Mouse (Mus musculus): ENCODE data around the gene Hacd2. TPM values are rescaled to one million over a fixed set of nuclear protein-coding genes. Genes with fewer than 3 reads are reported as not detected.

Gene Hacd2
- polyA plus RNA-seq, 1 experiment from 2014 or later: 60.8 TPM

DNA sequence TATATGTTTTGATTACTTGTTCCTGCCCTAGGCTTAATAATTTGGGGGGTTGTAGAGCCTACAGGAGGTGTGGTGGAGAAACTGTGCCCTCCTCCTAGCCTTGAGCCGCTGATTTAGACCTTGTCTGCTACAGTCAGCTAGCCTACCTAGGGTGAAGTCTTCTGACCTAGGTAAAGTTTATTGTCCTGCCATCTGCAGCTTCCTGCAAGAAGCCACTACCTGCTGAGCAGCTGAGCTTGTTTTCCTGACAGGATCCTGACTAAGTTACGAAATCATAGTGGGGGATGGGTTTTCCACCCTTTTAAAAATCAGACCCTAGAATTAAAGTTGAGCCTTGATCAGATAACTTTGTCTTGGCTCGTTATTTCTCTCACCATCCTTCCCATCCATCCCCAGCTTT lies 5.7 kb upstream of the Hacd2 start:
- no peak overlapping the region for H3K4me2 ChIP-seq (replicated peaks; ENCODE audit: low read depth, low read length)
- no peak overlapping the region for H3K4me3 ChIP-seq (ENCODE audit: low read depth, low read length)
- H3K9ac ChIP-seq (replicated peaks; ENCODE audit: low read depth): no peak overlapping the region
- H3K27me3 ChIP-seq (replicated peaks; ENCODE audit: insufficient read depth, low read length): no peaks in the 10 kb centered on the region
- no peaks in the 10 kb centered on the region for H3K9me3 ChIP-seq (ENCODE audit: low read length)
- H3K4me1 ChIP-seq (ENCODE audit: insufficient read depth, low read depth, low read length): no peaks in the 10 kb centered on the region
- no peak overlapping the region for H3K27ac ChIP-seq (ENCODE audit: low read length)
- 76% methylated on average over 3 of the region's 3 CpGs for WGBS
- ATAC-seq (no peak), DNase-seq (ENCODE audit: low spot score) (no peak)
- TF ChIP-seq EP300 (IDR thresholded peaks at IDR 0.05) (no peak), CTCF (IDR thresholded peaks at IDR 0.05) (no peak)
- no peaks in the 10 kb centered on the region for H3K36me3 ChIP-seq (ENCODE audit: insufficient read depth, low read length)

DNA sequence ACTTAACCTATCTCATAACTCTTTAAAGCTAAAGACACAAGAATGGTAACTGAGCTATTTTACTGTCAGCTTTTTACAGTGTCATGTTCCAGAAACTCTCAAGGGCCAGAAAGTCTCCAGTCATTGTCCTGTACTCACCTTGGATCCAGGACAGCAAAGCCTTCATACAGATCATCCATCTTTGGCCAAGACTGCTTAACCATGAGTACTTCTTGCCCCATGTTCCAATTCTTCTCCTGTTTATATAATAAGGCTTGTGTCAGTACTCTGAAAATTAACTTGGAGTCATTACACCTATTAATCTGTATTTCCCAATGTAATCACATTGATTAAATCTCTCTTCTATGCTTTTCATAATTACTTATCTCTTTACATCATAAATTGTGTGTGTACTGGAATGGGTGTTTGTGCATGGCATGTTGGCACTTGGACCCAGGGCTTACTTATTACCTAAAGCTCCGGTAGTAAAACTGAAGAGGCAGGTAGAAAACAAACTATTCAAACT lies 3.7 kb upstream of the Hacd2 start:
- Histone ChIP-seq H3K27ac (ENCODE audit: low read length) (no peak overlapping the region), H3K4me2 (replicated peaks; ENCODE audit: low read depth, low read length) (no peak overlapping the region), H3K4me3 (ENCODE audit: low read depth, low read length) (no peak overlapping the region), H3K4me1 (ENCODE audit: insufficient read depth, low read depth, low read length) (no peaks in the 10 kb centered on the region), H3K27me3 (replicated peaks; ENCODE audit: insufficient read depth, low read length) (no peaks in the 10 kb centered on the region), H3K36me3 (ENCODE audit: insufficient read depth, low read length) (no peaks in the 10 kb centered on the region), H3K9me3 (ENCODE audit: low read length) (no peaks in the 10 kb centered on the region), H3K9ac (replicated peaks; ENCODE audit: low read depth) (no peak overlapping the region)
- DNase-seq (ENCODE audit: low spot score) (no peak), ATAC-seq (no peak)
- TF ChIP-seq EP300 (IDR thresholded peaks at IDR 0.05): no peak
- TF ChIP-seq CTCF (IDR thresholded peaks at IDR 0.05): no peak
- 71% methylated on average over 1 of the region's 1 CpGs for WGBS

DNA sequence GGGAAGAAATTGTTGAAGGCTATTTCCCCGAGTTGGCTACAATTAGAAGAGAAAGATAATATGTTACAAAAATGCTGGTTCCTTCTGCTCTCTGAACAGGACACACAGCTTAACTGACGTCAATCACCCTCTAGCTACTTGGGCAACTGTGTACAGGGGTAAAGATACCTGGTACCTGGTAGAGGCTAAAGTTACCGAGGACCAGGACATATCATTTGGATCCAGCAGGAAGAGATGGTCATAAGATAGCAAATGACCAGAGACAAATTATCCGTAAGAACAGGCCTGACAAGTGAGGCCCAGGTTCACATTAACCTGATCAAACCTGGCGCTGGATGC lies 356 bp upstream of the Hacd2 start:
- Histone ChIP-seq H3K4me3 (ENCODE audit: low read depth, low read length) (peak overlapping the region; percentile 95), H3K9me3 (ENCODE audit: low read length) (no peaks in the 10 kb centered on the region), H3K27me3 (replicated peaks; ENCODE audit: insufficient read depth, low read length) (no peaks in the 10 kb centered on the region), H3K4me2 (replicated peaks; ENCODE audit: low read depth, low read length) (peak overlapping the region; percentile 82), H3K9ac (replicated peaks; ENCODE audit: low read depth) (no peak overlapping the region), H3K27ac (ENCODE audit: low read length) (no peak overlapping the region), H3K36me3 (ENCODE audit: insufficient read depth, low read length) (no peaks in the 10 kb centered on the region), H3K4me1 (ENCODE audit: insufficient read depth, low read depth, low read length) (no peaks in the 10 kb centered on the region)
- 51% methylated on average over 5 of the region's 5 CpGs for WGBS
- no peak for TF ChIP-seq CTCF (IDR thresholded peaks at IDR 0.05)
- TF ChIP-seq EP300 (IDR thresholded peaks at IDR 0.05): no peak
- ATAC-seq (no peak; the same call in 1 of the 2 replicates), DNase-seq (ENCODE audit: low spot score) (no peak)

DNA sequence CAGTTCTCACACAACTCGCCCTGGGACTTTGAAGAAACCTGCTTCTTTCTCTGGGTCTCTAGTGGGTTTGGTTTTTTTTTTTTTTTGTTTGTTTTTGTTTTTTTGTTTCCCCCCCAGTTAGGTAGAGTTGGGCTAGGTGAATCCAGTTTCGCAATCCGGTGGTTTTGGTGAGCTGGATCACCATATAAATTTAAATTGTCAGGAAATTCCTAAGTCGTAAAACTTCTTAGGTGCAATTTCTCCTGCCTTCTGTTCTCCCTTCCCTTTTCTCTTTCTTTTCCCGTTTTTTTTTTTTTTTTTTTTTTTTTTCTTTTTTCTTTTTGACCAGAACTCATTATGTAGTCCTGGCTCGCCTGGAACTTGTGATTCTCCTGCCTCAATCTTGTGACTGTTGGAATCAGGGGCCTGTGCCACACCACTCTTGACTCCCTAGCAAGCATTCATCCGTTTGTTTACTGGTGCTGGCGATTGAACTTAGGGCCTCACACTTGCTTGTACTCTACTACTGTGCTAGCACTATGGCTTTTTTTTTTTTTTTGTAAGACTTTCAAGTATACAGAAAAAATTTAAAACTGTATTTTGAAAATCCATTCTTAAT lies 1.0 kb downstream of the Hacd2 start:
- H3K4me1 ChIP-seq (ENCODE audit: insufficient read depth, low read depth, low read length): no peaks in the 10 kb centered on the region
- peak overlapping the region; percentile 78; the same call in 1 of the 2 replicates for H3K27ac ChIP-seq (ENCODE audit: low read length)
- peak overlapping the region; percentile 82 for H3K4me2 ChIP-seq (replicated peaks; ENCODE audit: low read depth, low read length)
- 11% methylated on average over 8 of the region's 8 CpGs for WGBS
- TF ChIP-seq CTCF (IDR thresholded peaks at IDR 0.05) (no peak), EP300 (IDR thresholded peaks at IDR 0.05) (no peak)
- no peaks in the 10 kb centered on the region for H3K27me3 ChIP-seq (replicated peaks; ENCODE audit: insufficient read depth, low read length)
- H3K36me3 ChIP-seq (ENCODE audit: insufficient read depth, low read length): no peaks in the 10 kb centered on the region
- H3K9me3 ChIP-seq (ENCODE audit: low read length): no peaks in the 10 kb centered on the region
- H3K9ac ChIP-seq (replicated peaks; ENCODE audit: low read depth): peak overlapping the region; percentile 51
- peak overlapping the region; percentile 95 for H3K4me3 ChIP-seq (ENCODE audit: low read depth, low read length)
- ATAC-seq (no peak), DNase-seq (ENCODE audit: low spot score) (peak; percentile 10)

- H3K9me3 ChIP-seq (ENCODE audit: low read length): no peaks in the 10 kb centered on the region
- WGBS: 85% methylated on average over 5 of the region's 5 CpGs
- H3K9ac ChIP-seq (replicated peaks; ENCODE audit: low read depth): no peak overlapping the region
- H3K36me3 ChIP-seq (ENCODE audit: insufficient read depth, low read length): no peaks in the 10 kb centered on the region
- no peak overlapping the region for H3K4me3 ChIP-seq (ENCODE audit: low read depth, low read length)
- DNase-seq (ENCODE audit: low spot score) (no peak), ATAC-seq (no peak)
- H3K4me2 ChIP-seq (replicated peaks; ENCODE audit: low read depth, low read length): no peak overlapping the region
- H3K27ac ChIP-seq (ENCODE audit: low read length): no peak overlapping the region
- no peaks in the 10 kb centered on the region for H3K27me3 ChIP-seq (replicated peaks; ENCODE audit: insufficient read depth, low read length)
- TF ChIP-seq EP300 (IDR thresholded peaks at IDR 0.05) (no peak), CTCF (IDR thresholded peaks at IDR 0.05) (peak; percentile 48)
- H3K4me1 ChIP-seq (ENCODE audit: insufficient read depth, low read depth, low read length): no peaks in the 10 kb centered on the region
Observed at GRCm38 (mm10) chr16:35024300-35024699, 2.1 kb downstream of the Hacd2 start.

- Histone ChIP-seq H3K9me3 (ENCODE audit: low read length) (no peaks in the 10 kb centered on the region), H3K4me3 (ENCODE audit: low read depth, low read length) (no peak overlapping the region), H3K9ac (replicated peaks; ENCODE audit: low read depth) (no peak overlapping the region), H3K36me3 (ENCODE audit: insufficient read depth, low read length) (no peaks in the 10 kb centered on the region), H3K4me2 (replicated peaks; ENCODE audit: low read depth, low read length) (no peak overlapping the region), H3K27ac (ENCODE audit: low read length) (no peak overlapping the region), H3K27me3 (replicated peaks; ENCODE audit: insufficient read depth, low read length) (no peaks in the 10 kb centered on the region), H3K4me1 (ENCODE audit: insufficient read depth, low read depth, low read length) (no peaks in the 10 kb centered on the region)
- DNase-seq (ENCODE audit: low spot score) (no peak), ATAC-seq (no peak)
- TF ChIP-seq EP300 (IDR thresholded peaks at IDR 0.05) (no peak), CTCF (IDR thresholded peaks at IDR 0.05) (no peak)
- 96% methylated on average over 4 of the region's 4 CpGs for WGBS
Observed at GRCm38 (mm10) chr16:35025347-35025746, 3.1 kb downstream of the Hacd2 start.
